Comparison of ENCODE assay signal across 20 mouse cellular contexts in the genomic region with DNA sequence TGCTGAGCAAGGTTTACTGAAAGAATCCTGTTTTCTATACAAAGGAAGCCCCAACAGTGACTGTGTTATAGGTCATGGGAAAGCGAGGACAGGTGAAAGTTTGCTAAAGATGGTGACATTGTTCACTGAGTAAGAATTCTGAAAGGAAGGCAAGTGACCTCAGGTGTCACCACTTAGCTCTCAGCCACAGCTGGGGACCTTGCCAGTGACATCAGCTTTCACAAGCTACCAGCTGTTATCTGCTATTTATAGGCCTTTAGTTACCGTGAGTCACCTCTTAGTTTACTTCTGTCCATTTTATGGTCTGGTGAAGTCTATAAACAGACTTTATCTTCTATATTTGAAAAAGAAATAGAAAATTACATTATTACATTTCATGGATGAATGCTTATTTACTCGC.
A peak's percentile ranks its signal among the peaks of the same experiment; 100 is the strongest.
DNase-seq lines count a peak whose midpoint lies in the region; ATAC-seq and TF ChIP-seq lines count a peak whose summit lies in the region.
"Had no signal": no experiment of that assay in that cellular context is flagged by ENCODE, and none has a peak within 500 bp of the region (broad histone marks: within the 10 kb centered on the region; RNA-seq: fewer than 3 reads in every experiment).

No protein-coding gene starts in this region.

- peak; percentile 3 for DNase-seq in heart, adult 8-10 months (ENCODE audit: low spot score)
- no peak for DNase-seq in heart, embryonic 10.5 days (ENCODE audit: low spot score)
- peak; percentile 19 for DNase-seq in CH12.LX (ENCODE audit: extremely low read depth)
- DNase-seq in heart, postnatal 10 days, result peak; percentile 50 to 64
- peak; percentile 4 for DNase-seq in skeletal muscle tissue, adult 2 months (ENCODE audit: low read depth, low spot score)
- no peak for DNase-seq in stomach, postnatal 0 days (ENCODE audit: low spot score)
- DNase-seq in gastrocnemius, postnatal 14 days, result no peak
- DNase-seq: adrenal gland, postnatal 10 days; cerebellum, adult 11 months; cerebellum, adult 8-10 months; cerebellum, postnatal 36 days; forebrain, postnatal 0 days; gastrocnemius, postnatal 25 days; kidney, adult 11 months; kidney, adult 9 months had no signal

- dilution Hi-C loops in CH12.LX (cut with MboI; ENCODE audit: extremely low pct_ligation_motif_present, extremely low pct_unique_long_range_greater_than_20kb, low sequenced_read_pairs), result no loop called here

- H3K9me3 ChIP-seq in heart, embryonic 10.5 days, result no peaks in the 10 kb centered on the region
- peaks cover 5% of the 10 kb centered on the region for H3K9me3 ChIP-seq in CH12.LX (replicated peaks; ENCODE audit: low read length)
- 0 out of 2 replicates have a peak, but pooled peaks cover 3% of the 10 kb centered on the region for H3K9me3 ChIP-seq in stomach, postnatal 0 days (ENCODE audit: control insufficient read depth, low read length)
- H3K9me3 ChIP-seq: embryonic facial prominence, embryonic 13.5 days; hindbrain, embryonic 13.5 days had no signal

- in situ Hi-C loops in CH12.LX (cut with MboI; ENCODE audit: low pct_ligation_motif_present, low pct_unique_long_range_greater_than_20kb, low sequenced_read_pairs), result no loop called here

- H3K79me2 ChIP-seq in CH12.LX (replicated peaks; ENCODE audit: control insufficient read depth, extremely low read depth, insufficient read depth, poor library complexity, severe bottlenecking), result no peaks in the 10 kb centered on the region

- ATAC-seq in stomach, postnatal 0 days (ENCODE audit: low FRiP score, low TSS enrichment), result no peak
- ATAC-seq: CD4-positive, CD25-positive, alpha-beta regulatory T cell, adult 4 months; forebrain, embryonic 13.5 days; forebrain, postnatal 0 days; hindbrain, postnatal 0 days had no signal

- H3K4me3 ChIP-seq in heart, embryonic 10.5 days, result no peak overlapping the region
- no peak overlapping the region for H3K4me3 ChIP-seq in CH12.LX (replicated peaks in 1 of 3; ENCODE audit: low read depth in 2 of 3, low read length in 2 of 3, poor library complexity in 1 of 3)
- H3K4me3 ChIP-seq in stomach, postnatal 0 days (ENCODE audit: low read depth, low read length), result no peak overlapping the region
- H3K4me3 ChIP-seq: embryonic facial prominence, embryonic 13.5 days; forebrain, embryonic 13.5 days; hindbrain, embryonic 13.5 days had no signal

- H3K4me2 ChIP-seq in CH12.LX (ENCODE audit: insufficient read depth, low read depth, poor library complexity, severe bottlenecking), result no peak overlapping the region
- no peak overlapping the region for H3K4me2 ChIP-seq in stomach, postnatal 0 days (replicated peaks; ENCODE audit: low read depth)
- H3K4me2 ChIP-seq: embryonic facial prominence, embryonic 13.5 days; forebrain, embryonic 13.5 days; hindbrain, embryonic 13.5 days had no signal

- TF ChIP-seq POLR2A in CH12.LX (IDR thresholded peaks at IDR 0.05; ENCODE audit: low read depth, low read length), result no peak

- WGBS in heart, embryonic 10.5 days, result 59% methylated on average over 3 of the region's 3 CpGs
- WGBS in stomach, postnatal 0 days, result 65% methylated on average over 3 of the region's 3 CpGs

- intact Hi-C loops in heart, postnatal 10 days (cut with DNase I), result no loop called here
- intact Hi-C loops in gastrocnemius, postnatal 14 days (cut with DNase I; ENCODE audit: low total_unique reads), result no loop called here

- H3K36me3 ChIP-seq in heart, embryonic 10.5 days, result no peaks in the 10 kb centered on the region
- H3K36me3 ChIP-seq in CH12.LX (replicated peaks in 1 of 2; ENCODE audit: control insufficient read depth in 1 of 2, insufficient read depth in 1 of 2, low read length in 1 of 2), result no peaks in the 10 kb centered on the region
- H3K36me3 ChIP-seq in stomach, postnatal 0 days (ENCODE audit: control insufficient read depth, insufficient read depth, low read length), result no peaks in the 10 kb centered on the region
- H3K36me3 ChIP-seq: embryonic facial prominence, embryonic 13.5 days; hindbrain, embryonic 13.5 days had no signal

- H3K9ac ChIP-seq in CH12.LX (ENCODE audit: insufficient read depth, low read depth), result no peak overlapping the region
- no peak overlapping the region for H3K9ac ChIP-seq in stomach, postnatal 0 days (ENCODE audit: low read length)
- H3K9ac ChIP-seq: embryonic facial prominence, embryonic 13.5 days; forebrain, embryonic 13.5 days; forebrain, postnatal 0 days; hindbrain, embryonic 13.5 days had no signal

- no peak for TF ChIP-seq CTCF in CH12.LX (conservative IDR thresholded peaks at IDR 0.05 in 1 of 2, IDR thresholded peaks at IDR 0.05 in 1 of 2; ENCODE audit: low read depth in 2 of 2, low read length in 2 of 2)
- no peak for TF ChIP-seq CTCF in stomach, postnatal 0 days (IDR thresholded peaks at IDR 0.05; ENCODE audit: low read depth)

- no peaks in the 10 kb centered on the region for H3K27me3 ChIP-seq in heart, embryonic 10.5 days (ENCODE audit: insufficient read depth, poor library complexity, severe bottlenecking)
- H3K27me3 ChIP-seq in CH12.LX (replicated peaks), result no peaks in the 10 kb centered on the region
- no peaks in the 10 kb centered on the region for H3K27me3 ChIP-seq in stomach, postnatal 0 days (ENCODE audit: control insufficient read depth, insufficient read depth, low read length)
- H3K27me3 ChIP-seq: embryonic facial prominence, embryonic 13.5 days; forebrain, embryonic 13.5 days; hindbrain, embryonic 13.5 days had no signal

- no peak for TF ChIP-seq EP300 in CH12.LX (IDR thresholded peaks at IDR 0.05; ENCODE audit: low read length)
- no peak for TF ChIP-seq EP300 in stomach, postnatal 0 days (optimal IDR thresholded peaks at IDR 0.05)

- no peak overlapping the region for H3K27ac ChIP-seq in heart, embryonic 10.5 days
- H3K27ac ChIP-seq in CH12.LX (ENCODE audit: insufficient read depth, low read depth), result no peak overlapping the region
- H3K27ac ChIP-seq in stomach, postnatal 0 days (replicated peaks), result no peak overlapping the region
- H3K27ac ChIP-seq: embryonic facial prominence, embryonic 13.5 days; forebrain, embryonic 13.5 days; hindbrain, embryonic 13.5 days; hindbrain, postnatal 0 days had no signal

- TF ChIP-seq RAD21 in CH12.LX (IDR thresholded peaks at IDR 0.05; ENCODE audit: low read depth, low read length), result no peak

- H3K4me1 ChIP-seq in heart, embryonic 10.5 days, result no peaks in the 10 kb centered on the region
- H3K4me1 ChIP-seq in CH12.LX (ENCODE audit: control insufficient read depth in 1 of 2, insufficient read depth in 2 of 2), result peaks cover 0 to 4% of the 10 kb centered on the region in 2 experiments; a peak in 2 of 4 replicates
- no peaks in the 10 kb centered on the region for H3K4me1 ChIP-seq in stomach, postnatal 0 days (replicated peaks; ENCODE audit: control insufficient read depth, insufficient read depth)
- H3K4me1 ChIP-seq: embryonic facial prominence, embryonic 13.5 days; forebrain, embryonic 13.5 days; hindbrain, embryonic 13.5 days had no signal

TF ChIP-seq in CH12.LX, 34 proteins besides CTCF, POLR2A, EP300 and RAD21:
- TF ChIP-seq ETS1 (conservative IDR thresholded peaks at IDR 0.05; ENCODE audit: low read depth, low read length) (peak; percentile 84), ZC3H11A (IDR thresholded peaks at IDR 0.05; ENCODE audit: low read depth, low read length) (no peak), KAT2A (IDR thresholded peaks at IDR 0.05; ENCODE audit: insufficient replicate concordance, low read length) (no peak), BHLHE40 (IDR thresholded peaks at IDR 0.05; ENCODE audit: low read depth, low read length) (0 out of 2 replicates have a peak, but pooled peaks have one; percentile 18), MEF2A (IDR thresholded peaks at IDR 0.05; ENCODE audit: borderline replicate concordance, low read depth, low read length) (0 out of 2 replicates have a peak, but pooled peaks have one; percentile 34), ZNF384 (IDR thresholded peaks at IDR 0.05; ENCODE audit: low read depth, low read length) (no peak)

Comparison
In these comparisons a context has a peak if more than half of its experiments do, and no peak if none do; other contexts are left out.
1. DNase-seq: peak in heart, adult 8-10 months (single experiment), CH12.LX (single experiment), heart, postnatal 10 days (2 of 2) and skeletal muscle tissue, adult 2 months (single experiment); none in heart, embryonic 10.5 days (single experiment), stomach, postnatal 0 days (single experiment) and gastrocnemius, postnatal 14 days (single experiment).